Mouse (Mus musculus) liver, adult (tissue): ENCODE results near the gene Bpifb5.
"Not testable (repeated sequence)": the region's sequence is repeated elsewhere in the genome, so short reads cannot be mapped to it uniquely, and the experiment has no call there.

Experiments used
- GATA4 ChIP-seq: IDR thresholded peaks from 2 replicates; pipeline ENCODE4 v1.6.1; 2014; ENCODE audit warnings: mild to moderate bottlenecking, low read length; ENCODE audit not compliant: insufficient replicate concordance

Bpifb5 gene

GRCm38 (mm10) chr2:154219950-154220349 is 3.6 kb upstream of the Bpifb5 start:
- no peak for TF ChIP-seq GATA4

- TF ChIP-seq GATA4 = no peak
Observed at GRCm38 (mm10) chr2:154223917-154224273, 353 bp downstream of the Bpifb5 start.

GRCm38 (mm10) chr2:154226991-154227390 is 3.4 kb downstream of the Bpifb5 start:
- TF ChIP-seq GATA4 = no peak

- TF ChIP-seq GATA4 = no peak
Observed at GRCm38 (mm10) chr2:154227830-154228229, 4.3 kb downstream of the Bpifb5 start.

- no peak for TF ChIP-seq GATA4
Observed at GRCm38 (mm10) chr2:154233426-154233825, 9.9 kb downstream of the Bpifb5 start.

GRCm38 (mm10) chr2:154240771-154241170 is 17.2 kb downstream of the Bpifb5 start:
- TF ChIP-seq GATA4 = no peak

GRCm38 (mm10) chr2:154243356-154244036 is 20.0 kb downstream of the Bpifb5 start:
- no peak for TF ChIP-seq GATA4

- TF ChIP-seq GATA4 = no peak
Observed at GRCm38 (mm10) chr2:154245322-154245721, 21.8 kb downstream of the Bpifb5 start.

GRCm38 (mm10) chr2:154255770-154256169 is 32.2 kb downstream of the Bpifb5 start:
- no peak for TF ChIP-seq GATA4

- not testable (repeated sequence) for TF ChIP-seq GATA4
Observed at GRCm38 (mm10) chr2:154257554-154257953, 34.0 kb downstream of the Bpifb5 start, which contains the start of gene Bpifb9a. Bpifb9a (plus strand) TSS chr2:154257854.
